Mouse (Mus musculus) megakaryocyte-erythroid progenitor cell, adult 5 weeks (primary cell): ENCODE data around the gene Gnb2. TPM values are rescaled to one million over a fixed set of nuclear protein-coding genes. Genes with fewer than 3 reads are reported as not detected.

Experiments used
- polyA plus RNA-seq: library from polyadenylated mRNA; stranded (reverse); fragments of >175 nt; gene quantifications from 2 replicates; pipeline ENCODE4 v1.2.3, GENCODE M21; 2012

Gene Gnb2
- polyA plus RNA-seq = 450 and 452 TPM in 2 replicates

DNA sequence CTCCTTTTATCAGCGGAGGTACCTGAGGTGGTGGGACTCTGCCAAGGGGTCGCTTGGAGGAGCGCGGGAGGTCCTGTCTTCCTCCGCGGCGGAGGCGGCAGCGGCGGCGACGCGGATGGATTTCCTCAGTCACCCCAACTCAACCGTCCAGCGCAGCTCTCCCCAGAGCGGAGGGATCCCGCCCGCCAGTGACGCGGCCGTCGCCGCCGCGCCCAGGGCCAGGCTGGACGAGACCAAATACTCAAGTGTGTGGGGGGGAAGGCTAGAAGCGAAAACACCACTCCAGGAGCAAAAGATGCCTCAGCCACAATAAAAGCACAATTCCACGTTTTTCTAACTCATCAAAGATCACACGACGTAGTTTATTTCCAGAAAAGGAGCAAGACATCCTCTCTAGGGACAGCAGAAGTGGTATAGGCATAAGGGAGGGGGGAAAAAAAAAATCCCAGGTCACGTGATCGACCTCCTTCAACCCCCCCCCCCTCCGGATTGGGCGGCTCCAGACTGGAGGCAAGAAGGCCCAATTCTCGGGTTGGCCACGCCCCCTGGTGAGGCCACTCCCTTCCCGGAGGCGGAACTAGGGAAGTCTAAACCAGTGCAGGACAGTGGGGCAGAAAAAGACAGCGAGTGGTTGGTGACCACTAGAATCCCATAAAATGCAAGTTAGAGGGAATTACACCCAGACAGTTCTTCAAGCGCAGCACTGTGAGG lies at the start of gene Gnb2, which contains the start of gene Epo:
Gnb2 (minus strand) TSS at position 394 of the 711 bp plus-strand sequence.
Epo (minus strand) TSS at position 126 of the 711 bp plus-strand sequence.

GRCm38 (mm10) chr5:137569665-137570064 lies 36.4 kb upstream of the Gnb2 start, which contains the start of gene Tfr2:
TSS of gene Tfr2 (plus strand) at chr5:137569840.

DNA sequence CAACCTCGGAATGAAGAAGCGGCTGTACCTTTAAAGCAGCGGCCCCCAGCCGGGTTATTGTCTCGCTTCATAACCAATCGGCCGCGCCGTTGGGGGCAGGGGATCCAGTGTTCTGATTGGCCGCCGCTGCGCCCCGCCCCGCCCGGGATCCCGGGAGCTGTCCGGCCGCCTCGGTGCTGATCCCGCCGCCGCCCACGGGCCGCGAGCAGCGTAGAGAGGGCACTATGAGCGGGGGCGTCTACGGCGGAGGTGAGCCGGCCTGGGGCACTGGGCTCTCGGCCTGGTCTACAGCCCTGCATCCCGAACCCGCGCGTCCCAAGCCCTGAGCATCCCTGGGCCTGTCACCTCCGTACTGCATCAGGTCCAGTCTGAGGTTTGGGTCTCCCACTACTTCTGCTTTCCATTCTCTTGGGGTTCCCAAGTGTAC lies 20.1 kb upstream of the Gnb2 start, which contains the start of gene Actl6b:
Actl6b (plus strand) TSS at position 107 of the 427 bp plus-strand sequence.

DNA sequence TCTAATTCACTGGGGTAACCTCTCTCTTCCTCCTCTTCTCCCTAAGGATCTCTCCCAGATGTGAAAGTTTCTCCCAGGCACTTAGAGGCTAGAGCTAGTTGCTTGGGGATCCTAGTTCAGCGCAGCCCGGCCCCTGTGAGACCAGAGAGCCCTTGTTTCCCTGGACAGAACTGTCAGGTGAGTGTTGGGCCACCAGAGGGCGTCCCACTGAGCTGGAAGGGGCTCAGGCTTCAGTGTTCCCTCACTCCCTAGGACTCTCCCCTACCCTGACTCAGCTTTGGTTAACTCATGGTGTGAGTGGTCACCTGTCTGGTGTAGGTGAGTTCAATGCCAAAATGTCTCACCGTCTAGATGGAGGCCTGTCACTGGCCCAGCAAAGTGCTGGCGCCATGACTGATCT lies 14.9 kb downstream of the Gnb2 start, which contains the start of gene Gigyf1:
Gigyf1 (plus strand) TSS at position 113 of the 400 bp plus-strand sequence.

GRCm38 (mm10) chr5:137501709-137502666 lies 31.3 kb downstream of the Gnb2 start, which contains the start of gene Pop7:
TSS of gene Pop7 (minus strand) at chr5:137502518.

Other genes starting within 250 kb of the Gnb2 start
- 46.0 and 66.5 TPM in 2 replicates for gene Ache, start 246.0 kb downstream of the Gnb2 start, polyA plus RNA-seq
- gene Ufsp1, start 238.9 kb downstream of the Gnb2 start, polyA plus RNA-seq = 33.9 and 57.2 TPM in 2 replicates
- 423 and 553 TPM in 2 replicates for gene Srrt, start 225.8 kb downstream of the Gnb2 start, polyA plus RNA-seq
- 70.9 and 87.7 TPM in 2 replicates for gene Trip6, start 219.1 kb downstream of the Gnb2 start, polyA plus RNA-seq
- 13.8 and 13.9 TPM in 2 replicates for gene Slc12a9, start 199.9 kb downstream of the Gnb2 start, polyA plus RNA-seq
- 0.11 and 0.28 TPM in 2 replicates for gene Ephb4, start 183.4 kb downstream of the Gnb2 start, polyA plus RNA-seq
- gene Zan, start 56.4 kb downstream of the Gnb2 start, polyA plus RNA-seq = 0.42 and 0.71 TPM in 2 replicates
- gene Pop7, start 31.0 kb downstream of the Gnb2 start, polyA plus RNA-seq = 69.8 and 82.0 TPM in 2 replicates
- 59.1 and 84.0 TPM in 2 replicates for gene Gigyf1, start 15.0 kb downstream of the Gnb2 start, polyA plus RNA-seq
- gene Epo, start 268 bp downstream of the Gnb2 start, polyA plus RNA-seq = not detected in 2 replicates
- gene Actl6b, start 20.0 kb upstream of the Gnb2 start, polyA plus RNA-seq = not detected in 2 replicates
- gene Tfr2, start 36.3 kb upstream of the Gnb2 start, polyA plus RNA-seq = 55.7 and 82.0 TPM in 2 replicates
- 827 and 993 TPM in 2 replicates for gene Mospd3, start 67.5 kb upstream of the Gnb2 start, polyA plus RNA-seq
- 0.17 and 0.50 TPM in 2 replicates for gene Pcolce, start 80.3 kb upstream of the Gnb2 start, polyA plus RNA-seq
- 0.11 TPM in 1 of 2 replicates, not detected in the other for gene Fbxo24, start 95.5 kb upstream of the Gnb2 start, polyA plus RNA-seq
- gene Lrch4, start 95.6 kb upstream of the Gnb2 start, polyA plus RNA-seq = 245 and 269 TPM in 2 replicates
- 18.6 and 26.8 TPM in 2 replicates for gene Gm20605, start 95.7 kb upstream of the Gnb2 start, polyA plus RNA-seq
- gene Sap25, start 107.8 kb upstream of the Gnb2 start, polyA plus RNA-seq = 86.6 and 124 TPM in 2 replicates
- 0.06 TPM in 1 of 2 replicates, not detected in the other for gene Irs3, start 112.2 kb upstream of the Gnb2 start, polyA plus RNA-seq
- gene Agfg2, start 151.2 kb upstream of the Gnb2 start, polyA plus RNA-seq = 37.4 and 40.4 TPM in 2 replicates
- 1.3 and 1.8 TPM in 2 replicates for gene Nyap1, start 208.1 kb upstream of the Gnb2 start, polyA plus RNA-seq
- gene Tsc22d4, start 212.2 kb upstream of the Gnb2 start, polyA plus RNA-seq = 412 and 464 TPM in 2 replicates
- 120 and 122 TPM in 2 replicates for gene Ppp1r35, start 245.3 kb upstream of the Gnb2 start, polyA plus RNA-seq